Mouse (Mus musculus): ENCODE measurements around the gene Ntrk2. TPM values are rescaled to one million over a fixed set of nuclear protein-coding genes. Genes with fewer than 3 reads are reported as not detected.
A peak's percentile ranks its signal among the peaks of the same experiment; 100 is the strongest.

Ntrk2 gene
- polyA plus RNA-seq, 1 experiment from 2014 or later = 6.9 TPM

DNA sequence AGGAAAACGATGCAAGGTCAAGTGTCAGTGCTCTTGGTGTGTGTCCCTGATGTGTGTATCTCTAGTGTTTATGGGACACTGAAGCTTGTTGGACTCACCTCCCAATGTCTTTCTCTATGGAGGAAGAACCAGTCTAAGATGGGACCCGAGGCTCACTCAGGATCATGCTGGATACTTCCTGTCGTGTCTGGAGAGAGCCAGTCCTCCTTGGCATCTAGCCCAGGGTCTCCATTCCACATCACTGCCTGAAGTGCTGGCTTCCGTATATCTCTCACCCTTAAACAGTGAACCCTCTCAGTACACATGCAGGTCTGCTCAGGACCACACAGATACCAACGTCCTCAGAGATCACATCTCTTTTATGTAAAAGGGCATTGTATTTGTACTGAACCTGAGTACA, 166.1 kb downstream of the Ntrk2 start:
- no peak for ATAC-seq (ENCODE audit: low FRiP score, low TSS enrichment)
- H3K36me3 ChIP-seq (ENCODE audit: insufficient read depth, low read length) = no peaks in the 10 kb centered on the region
- no peak overlapping the region for H3K9ac ChIP-seq (replicated peaks; ENCODE audit: low read length)
- H3K4me1 ChIP-seq (ENCODE audit: insufficient read depth, low read length) = 0 out of 2 replicates have a peak, but pooled peaks cover 3% of the 10 kb centered on the region
- no peak overlapping the region for H3K27ac ChIP-seq (ENCODE audit: low read length)
- H3K27me3 ChIP-seq (ENCODE audit: insufficient read depth, low read length) = no peaks in the 10 kb centered on the region
- no peak overlapping the region for H3K4me2 ChIP-seq (replicated peaks; ENCODE audit: low read depth, low read length)
- H3K9me3 ChIP-seq (ENCODE audit: low read length) = no peaks in the 10 kb centered on the region
- 55% methylated on average over 5 of the region's 5 CpGs for WGBS
- H3K4me3 ChIP-seq (ENCODE audit: low read length) = no peak overlapping the region

DNA sequence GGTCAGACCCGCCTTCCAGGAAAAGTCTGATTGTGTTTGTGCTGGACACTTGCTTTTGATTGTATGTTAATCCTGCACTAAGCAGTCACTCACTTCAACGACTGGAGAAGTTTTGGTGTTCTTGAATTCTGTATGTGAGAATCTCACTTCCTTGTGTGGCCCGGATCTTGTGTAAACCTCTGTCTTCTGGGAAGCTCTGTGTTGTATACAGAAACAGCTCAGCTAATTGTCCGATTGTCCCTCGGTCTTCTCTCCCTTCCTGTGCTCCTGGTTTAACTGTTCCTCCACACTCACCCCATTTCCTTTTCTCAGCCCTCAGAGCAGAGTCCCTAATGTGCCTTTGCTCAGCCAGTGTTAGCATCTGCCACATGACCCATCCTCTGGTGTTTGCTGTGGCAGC, 190.1 kb downstream of the Ntrk2 start:
- ATAC-seq (ENCODE audit: low FRiP score, low TSS enrichment) = no peak
- H3K9ac ChIP-seq (replicated peaks; ENCODE audit: low read length) = no peak overlapping the region
- no peaks in the 10 kb centered on the region for H3K4me1 ChIP-seq (ENCODE audit: insufficient read depth, low read length)
- 80% methylated on average over 5 of the region's 5 CpGs for WGBS
- H3K4me3 ChIP-seq (ENCODE audit: low read length) = no peak overlapping the region
- H3K9me3 ChIP-seq (ENCODE audit: low read length) = no peaks in the 10 kb centered on the region
- H3K36me3 ChIP-seq (ENCODE audit: insufficient read depth, low read length) = no peaks in the 10 kb centered on the region
- no peak overlapping the region for H3K4me2 ChIP-seq (replicated peaks; ENCODE audit: low read depth, low read length)
- no peak overlapping the region for H3K27ac ChIP-seq (ENCODE audit: low read length)
- H3K27me3 ChIP-seq (ENCODE audit: insufficient read depth, low read length) = no peaks in the 10 kb centered on the region

DNA sequence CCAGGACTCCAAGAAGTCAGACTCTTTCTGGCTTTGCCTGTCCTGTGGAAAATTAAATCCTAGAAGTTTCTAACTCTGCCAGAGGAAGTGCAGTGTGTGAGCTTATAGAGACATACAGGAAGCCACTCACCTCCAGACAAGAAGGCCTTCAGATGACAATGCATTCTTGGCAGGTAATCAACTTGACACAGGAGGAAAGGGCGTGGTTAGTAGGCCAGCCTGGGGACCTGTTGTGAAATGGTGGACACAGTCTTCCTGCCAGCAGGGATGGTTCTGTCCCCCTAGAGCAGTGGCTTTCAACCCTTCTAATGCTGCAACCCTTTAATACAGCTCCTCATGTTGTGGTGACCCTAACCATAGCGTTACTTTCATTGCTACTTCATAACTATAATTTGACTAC, 191.4 kb downstream of the Ntrk2 start:
- Histone ChIP-seq H3K36me3 (ENCODE audit: insufficient read depth, low read length) (no peaks in the 10 kb centered on the region), H3K27me3 (ENCODE audit: insufficient read depth, low read length) (no peaks in the 10 kb centered on the region), H3K4me2 (replicated peaks; ENCODE audit: low read depth, low read length) (no peak overlapping the region), H3K27ac (ENCODE audit: low read length) (no peak overlapping the region), H3K9ac (replicated peaks; ENCODE audit: low read length) (no peak overlapping the region), H3K4me3 (ENCODE audit: low read length) (no peak overlapping the region), H3K4me1 (ENCODE audit: insufficient read depth, low read length) (no peaks in the 10 kb centered on the region), H3K9me3 (ENCODE audit: low read length) (no peaks in the 10 kb centered on the region)
- 84% methylated on average over 2 of the region's 2 CpGs for WGBS
- no peak for ATAC-seq (ENCODE audit: low FRiP score, low TSS enrichment)

DNA sequence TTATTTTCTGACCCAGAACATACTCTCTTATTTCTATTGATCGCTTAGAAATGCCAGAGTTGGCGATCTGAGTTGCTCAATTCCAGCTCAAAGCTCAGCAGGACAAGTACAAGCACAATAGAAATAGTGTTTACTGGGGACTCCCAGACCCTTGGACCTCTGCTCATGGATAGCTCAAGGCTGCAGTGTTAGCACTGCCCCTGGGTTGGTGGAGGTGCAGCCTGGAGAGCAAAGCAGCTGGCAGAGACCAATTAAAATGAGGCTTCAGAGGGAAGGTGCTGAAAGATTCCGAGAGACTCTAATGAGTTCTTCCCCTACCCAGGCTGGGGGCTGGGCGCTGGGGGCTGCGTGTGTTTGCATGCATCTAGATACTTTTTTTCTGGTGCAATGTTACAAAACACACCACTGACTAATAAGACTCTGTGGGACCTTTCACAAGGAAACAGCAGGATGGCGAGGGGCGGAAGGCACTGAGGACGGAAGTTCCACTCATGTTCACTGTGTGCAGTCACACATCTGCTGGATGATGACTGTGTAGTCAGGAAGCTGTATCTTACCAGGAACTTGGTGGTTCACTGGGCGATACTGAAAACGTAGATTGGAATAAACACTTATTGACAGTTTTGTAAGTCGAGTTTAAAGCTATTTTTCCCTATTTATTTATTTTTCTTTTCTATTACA, 193.1 kb downstream of the Ntrk2 start:
- no peak for ATAC-seq (ENCODE audit: low FRiP score, low TSS enrichment)

DNA sequence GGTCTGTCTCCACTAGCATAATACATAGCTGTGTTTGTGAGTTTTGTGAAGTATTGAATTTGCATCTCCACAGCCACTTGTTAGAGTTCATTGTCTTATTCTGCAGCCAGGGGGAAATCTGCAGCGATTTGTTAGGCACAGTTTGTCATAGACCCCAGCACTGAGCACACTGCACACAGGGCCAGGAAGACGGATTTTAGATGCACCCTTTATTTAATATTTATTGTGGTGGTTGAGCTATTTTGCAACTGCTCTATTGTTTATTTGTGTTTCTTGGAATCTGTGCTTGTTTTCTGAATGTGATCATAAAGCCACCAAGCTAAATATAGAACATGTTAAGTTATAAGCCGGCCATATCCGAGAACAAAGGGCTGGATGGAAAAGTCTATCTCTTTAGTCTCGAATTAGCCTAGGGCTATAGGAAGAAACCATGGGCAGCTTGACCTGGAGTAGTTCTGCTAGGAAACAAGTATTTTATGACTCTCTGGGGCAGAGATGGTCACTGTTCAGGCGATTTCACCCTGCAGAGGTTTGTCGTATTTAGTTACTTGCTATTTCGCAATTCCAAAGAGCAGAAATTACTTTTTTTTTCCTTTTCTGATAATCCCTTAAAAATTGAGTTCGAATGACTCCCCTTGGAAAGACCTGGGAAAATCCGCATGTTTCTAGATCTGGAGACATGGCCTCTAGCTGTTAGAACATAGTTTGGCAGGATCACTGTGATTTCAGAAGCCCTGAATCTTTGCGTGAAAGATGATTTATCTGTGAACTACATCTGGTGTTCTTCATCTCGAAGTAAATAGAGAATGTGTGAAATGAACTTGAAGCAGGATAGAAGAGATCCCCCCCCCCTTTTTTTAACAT, 196.8 kb downstream of the Ntrk2 start:
- Histone ChIP-seq H3K4me2 (replicated peaks; ENCODE audit: low read depth, low read length) (no peak overlapping the region), H3K27me3 (ENCODE audit: insufficient read depth, low read length) (no peaks in the 10 kb centered on the region), H3K4me3 (ENCODE audit: low read length) (no peak overlapping the region), H3K4me1 (ENCODE audit: insufficient read depth, low read length) (peaks cover 11% of the 10 kb centered on the region), H3K36me3 (ENCODE audit: insufficient read depth, low read length) (no peaks in the 10 kb centered on the region), H3K27ac (ENCODE audit: low read length) (no peak overlapping the region), H3K9me3 (ENCODE audit: low read length) (no peaks in the 10 kb centered on the region), H3K9ac (replicated peaks; ENCODE audit: low read length) (no peak overlapping the region)
- WGBS = 50% methylated on average over 12 of the region's 12 CpGs
- no peak for ATAC-seq (ENCODE audit: low FRiP score, low TSS enrichment)

More for the DNA sequence above, 193.1 kb downstream of the Ntrk2 start:
- 61% methylated on average over 11 of the region's 11 CpGs for WGBS
- Histone ChIP-seq H3K27me3 (ENCODE audit: insufficient read depth, low read length) (no peaks in the 10 kb centered on the region), H3K4me3 (ENCODE audit: low read length) (no peak overlapping the region), H3K9ac (replicated peaks; ENCODE audit: low read length) (no peak overlapping the region), H3K27ac (ENCODE audit: low read length) (no peak overlapping the region), H3K9me3 (ENCODE audit: low read length) (no peaks in the 10 kb centered on the region), H3K4me2 (replicated peaks; ENCODE audit: low read depth, low read length) (no peak overlapping the region), H3K4me1 (ENCODE audit: insufficient read depth, low read length) (peaks cover 11% of the 10 kb centered on the region), H3K36me3 (ENCODE audit: insufficient read depth, low read length) (no peaks in the 10 kb centered on the region)

- 34% methylated on average over 6 of the region's 6 CpGs for WGBS
- Histone ChIP-seq H3K9me3 (ENCODE audit: low read length) (no peaks in the 10 kb centered on the region), H3K4me2 (replicated peaks; ENCODE audit: low read depth, low read length) (no peak overlapping the region), H3K27ac (ENCODE audit: low read length) (no peak overlapping the region), H3K4me1 (ENCODE audit: insufficient read depth, low read length) (peaks cover 11% of the 10 kb centered on the region), H3K9ac (replicated peaks; ENCODE audit: low read length) (no peak overlapping the region), H3K27me3 (ENCODE audit: insufficient read depth, low read length) (no peaks in the 10 kb centered on the region), H3K36me3 (ENCODE audit: insufficient read depth, low read length) (no peaks in the 10 kb centered on the region), H3K4me3 (ENCODE audit: low read length) (no peak overlapping the region)
- no peak for ATAC-seq (ENCODE audit: low FRiP score, low TSS enrichment)
Observed at GRCm38 (mm10) chr13:59003807-59004173, 197.4 kb downstream of the Ntrk2 start.

GRCm38 (mm10) chr13:59004579-59004978, 198.2 kb downstream of the Ntrk2 start:
- no peak for ATAC-seq (ENCODE audit: low FRiP score, low TSS enrichment)
- H3K4me3 ChIP-seq (ENCODE audit: low read length) = no peak overlapping the region
- H3K36me3 ChIP-seq (ENCODE audit: insufficient read depth, low read length) = no peaks in the 10 kb centered on the region
- no peak overlapping the region for H3K27ac ChIP-seq (ENCODE audit: low read length)
- 72% methylated on average over 6 of the region's 6 CpGs for WGBS
- H3K9me3 ChIP-seq (ENCODE audit: low read length) = no peaks in the 10 kb centered on the region
- H3K4me2 ChIP-seq (replicated peaks; ENCODE audit: low read depth, low read length) = no peak overlapping the region
- peaks cover 11% of the 10 kb centered on the region for H3K4me1 ChIP-seq (ENCODE audit: insufficient read depth, low read length)
- H3K9ac ChIP-seq (replicated peaks; ENCODE audit: low read length) = no peak overlapping the region
- H3K27me3 ChIP-seq (ENCODE audit: insufficient read depth, low read length) = no peaks in the 10 kb centered on the region

DNA sequence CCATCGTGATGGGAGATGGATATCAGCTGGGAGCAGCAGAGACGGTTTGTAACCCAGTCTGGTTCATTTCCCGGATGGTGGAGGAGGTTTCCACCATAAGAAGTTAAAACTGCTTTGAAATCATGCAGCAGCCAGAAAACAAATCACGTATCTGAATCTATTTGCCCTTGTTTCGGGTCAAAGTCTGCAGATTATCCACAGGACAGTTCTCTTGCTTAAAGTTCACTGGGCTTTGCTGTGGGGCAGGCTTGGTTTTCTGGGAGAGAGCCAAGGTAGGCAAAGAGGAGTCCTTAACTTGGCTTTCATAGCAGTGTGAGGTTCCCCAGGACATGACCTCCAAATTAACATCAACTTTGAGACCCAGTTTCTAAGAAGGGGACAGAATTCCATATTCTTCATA, 203.5 kb downstream of the Ntrk2 start:
- Histone ChIP-seq H3K4me3 (ENCODE audit: low read length) (no peak overlapping the region), H3K36me3 (ENCODE audit: insufficient read depth, low read length) (no peaks in the 10 kb centered on the region), H3K27ac (ENCODE audit: low read length) (no peak overlapping the region; the same call in 1 of the 2 replicates), H3K9me3 (ENCODE audit: low read length) (no peaks in the 10 kb centered on the region), H3K4me2 (replicated peaks; ENCODE audit: low read depth, low read length) (no peak overlapping the region), H3K4me1 (ENCODE audit: insufficient read depth, low read length) (peaks cover 16% of the 10 kb centered on the region), H3K9ac (replicated peaks; ENCODE audit: low read length) (no peak overlapping the region), H3K27me3 (ENCODE audit: insufficient read depth, low read length) (no peaks in the 10 kb centered on the region)
- WGBS = 38% methylated on average over 5 of the region's 5 CpGs
- no peak for ATAC-seq (ENCODE audit: low FRiP score, low TSS enrichment)

DNA sequence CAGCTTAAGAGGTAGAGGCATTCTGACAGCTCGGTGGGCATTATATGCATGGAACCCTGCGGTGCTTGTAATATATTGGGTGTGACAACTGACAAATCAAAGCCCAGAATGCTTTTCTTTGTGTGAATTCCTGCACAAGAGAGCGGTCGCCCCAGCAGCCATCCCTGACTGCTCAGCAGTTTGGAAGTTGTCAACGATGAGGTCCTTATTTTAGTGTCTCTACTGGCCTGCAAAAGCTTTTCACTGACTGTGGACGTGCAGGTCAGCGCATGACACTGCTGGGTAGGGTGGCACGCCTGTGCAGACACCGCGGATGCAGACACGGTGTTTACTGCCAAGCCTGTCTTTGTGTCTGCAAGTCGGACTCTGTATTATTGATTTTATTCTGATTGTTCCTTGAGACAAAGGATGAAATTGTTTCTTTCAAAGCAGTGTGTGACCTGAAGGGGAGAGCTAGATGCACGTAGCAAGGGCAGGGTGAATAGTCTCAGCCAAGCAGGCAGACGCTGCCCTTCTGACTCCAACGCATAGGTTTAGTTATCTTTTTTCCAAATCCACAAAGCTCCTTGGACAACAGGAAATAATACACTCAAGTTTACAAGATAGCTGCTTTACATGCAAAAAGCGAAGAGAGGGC, 204.6 kb downstream of the Ntrk2 start:
- no peak for ATAC-seq (ENCODE audit: low FRiP score, low TSS enrichment)
- Histone ChIP-seq H3K27ac (ENCODE audit: low read length) (no peak overlapping the region), H3K36me3 (ENCODE audit: insufficient read depth, low read length) (no peaks in the 10 kb centered on the region), H3K27me3 (ENCODE audit: insufficient read depth, low read length) (no peaks in the 10 kb centered on the region), H3K4me3 (ENCODE audit: low read length) (peak overlapping the region; percentile 31), H3K4me2 (replicated peaks; ENCODE audit: low read depth, low read length) (peak overlapping the region; percentile 65), H3K4me1 (ENCODE audit: insufficient read depth, low read length) (peaks cover 18% of the 10 kb centered on the region), H3K9me3 (ENCODE audit: low read length) (no peaks in the 10 kb centered on the region), H3K9ac (replicated peaks; ENCODE audit: low read length) (0 out of 2 replicates have a peak overlapping the region, but pooled peaks have one; percentile 47)
- 27% methylated on average over 16 of the region's 16 CpGs for whole genome bisulfite sequencing

All from kidney, embryonic 16.5 days (tissue).